Mouse (Mus musculus): ENCODE data around the gene Naa20. TPM values are rescaled to one million over a fixed set of nuclear protein-coding genes. Genes with fewer than 3 reads are reported as not detected.

The Naa20 gene
- 67.0 TPM for polyA plus RNA-seq (2017; shearing (Covaris generic))

GRCm38 (mm10) chr2:145901861-145902260 is at the start of gene Naa20:
TSS of gene Naa20 (plus strand) at chr2:145902099.

GRCm38 (mm10) chr2:145934339-145935231 is 32.7 kb downstream of the Naa20 start, which contains the start of the genes Cfap61 and Crnkl1:
TSS of gene Cfap61 (plus strand) at chr2:145934784.
TSS of gene Crnkl1 (minus strand) at chr2:145935014.

Other genes starting within 250 kb of the Naa20 start
- 0.77 TPM for gene Rin2, start 226.9 kb upstream of the Naa20 start, polyA plus RNA-seq (2017; shearing (Covaris generic))
- not detected for gene Cfap61, start 32.7 kb downstream of the Naa20 start, polyA plus RNA-seq (2017; shearing (Covaris generic))
- gene Crnkl1, start 32.9 kb downstream of the Naa20 start, polyA plus RNA-seq (2017; shearing (Covaris generic)) = 45.3 TPM

Measured in effector memory CD4-positive, alpha-beta T cell, adult 5 months (primary cell).